Mouse (Mus musculus) small intestine, adult 2 months (tissue): ENCODE measurements around the gene Scn4a. TPM values are rescaled to one million over a fixed set of nuclear protein-coding genes. Genes with fewer than 3 reads are reported as not detected.
"Not testable (repeated sequence)": the region's sequence is repeated elsewhere in the genome, so short reads cannot be mapped to it uniquely, and the experiment has no call there.

Source experiments
- H3K27ac ChIP-seq: fragments of 200-500 bp; 2 replicates; pipeline ENCODE4 v1.5.1; 2012; ENCODE audit warnings: low read depth, low read length, control low read depth, inconsistent platforms; ENCODE audit not compliant: insufficient read depth
- H3K27me3 ChIP-seq: fragments of 200-500 bp; 2 replicates; pipeline ENCODE4 v1.6.1; 2012; ENCODE audit warnings: mild to moderate bottlenecking, moderate library complexity, low read length, inconsistent platforms; ENCODE audit not compliant: control insufficient read depth, insufficient read depth
- H3K36me3 ChIP-seq: fragments of 200-500 bp; 2 replicates; pipeline ENCODE4 v1.6.1; 2012; ENCODE audit warnings: mild to moderate bottlenecking, low read length, control low read depth, inconsistent platforms; ENCODE audit not compliant: control insufficient read depth, insufficient read depth
- H3K4me1 ChIP-seq: fragments of 200-500 bp; 2 replicates; pipeline ENCODE4 v1.6.1; 2012; ENCODE audit warnings: low read length, inconsistent platforms, mixed read lengths; ENCODE audit not compliant: control insufficient read depth, insufficient read depth, insufficient read length
- H3K4me3 ChIP-seq: fragments of 200-500 bp; 2 replicates; pipeline ENCODE4 v1.5.1; 2012; ENCODE audit warnings: low read depth, mild to moderate bottlenecking, control low read depth, inconsistent platforms, low read length, moderate library complexity
- CTCF ChIP-seq: fragments of 200-500 bp; IDR thresholded peaks from 2 replicates; pipeline ENCODE4 v1.5.1; 2012; ENCODE audit warnings: low read depth, mild to moderate bottlenecking, control low read depth, inconsistent platforms, low read length, moderate library complexity, mixed read lengths; ENCODE audit not compliant: insufficient replicate concordance, insufficient read length; ENCODE audit errors: extremely low read depth
- POLR2A ChIP-seq: fragments of 200-500 bp; IDR thresholded peaks from 2 replicates; pipeline ENCODE4 v1.6.1; 2012; ENCODE audit warnings: low read depth, mild to moderate bottlenecking, control low read depth, inconsistent platforms, low read length, moderate library complexity
- WGBS: fragments of 180-500 bp; shearing (Covaris S2); methylation state at CpG from one replicate; pipeline ENCODE4 v1.1.7; 2018; 5-methylcytosine and 5-hydroxymethylcytosine counted together
- polyA plus RNA-seq: library from polyadenylated mRNA; depleted of rRNA; stranded (reverse); fragments of >200 nt; gene quantifications from 2 replicates; pipeline ENCODE4 v1.2.3, GENCODE M21; 2012

The Scn4a gene
- polyA plus RNA-seq, 1 experiment = 0.23 TPM

GRCm38 (mm10) chr11:106344910-106345309 is 8.2 kb downstream of the Scn4a start:
- no peaks in the 10 kb centered on the region for H3K27me3 ChIP-seq
- WGBS = 29% methylated on average over 6 of the region's 6 CpGs
- TF ChIP-seq POLR2A (no peak), CTCF (no peak)
- H3K36me3 ChIP-seq = no peaks in the 10 kb centered on the region
- H3K27ac ChIP-seq = no peak overlapping the region
- no peak overlapping the region for H3K4me3 ChIP-seq
- no peaks in the 10 kb centered on the region for H3K4me1 ChIP-seq

GRCm38 (mm10) chr11:106340990-106341520 is 12.0 kb downstream of the Scn4a start:
- TF ChIP-seq POLR2A = no peak
- no peak for TF ChIP-seq CTCF
- H3K4me1 ChIP-seq = no peaks in the 10 kb centered on the region
- no peaks in the 10 kb centered on the region for H3K27me3 ChIP-seq
- no peak overlapping the region for H3K27ac ChIP-seq
- no peak overlapping the region for H3K4me3 ChIP-seq
- 69% methylated on average over 9 of the region's 9 CpGs for WGBS
- H3K36me3 ChIP-seq = no peaks in the 10 kb centered on the region

- H3K27me3 ChIP-seq, H3K27ac ChIP-seq, H3K4me1 ChIP-seq, H3K36me3 ChIP-seq, H3K4me3 ChIP-seq: not testable (repeated sequence)
- WGBS = 70% methylated on average over 4 of the region's 4 CpGs
Observed at GRCm38 (mm10) chr11:106339323-106339722, 13.8 kb downstream of the Scn4a start.

- H3K27me3 ChIP-seq = no peaks in the 10 kb centered on the region
- TF ChIP-seq CTCF = no peak
- TF ChIP-seq POLR2A = no peak
- no peaks in the 10 kb centered on the region for H3K36me3 ChIP-seq
- WGBS = 77% methylated on average over 7 of the region's 7 CpGs
- no peak overlapping the region for H3K27ac ChIP-seq
- H3K4me3 ChIP-seq = no peak overlapping the region
- no peaks in the 10 kb centered on the region for H3K4me1 ChIP-seq
Observed at GRCm38 (mm10) chr11:106338870-106339269, 14.2 kb downstream of the Scn4a start.

GRCm38 (mm10) chr11:106338029-106338428 is 15.1 kb downstream of the Scn4a start:
- H3K27me3 ChIP-seq = no peaks in the 10 kb centered on the region
- TF ChIP-seq CTCF = no peak
- no peak for TF ChIP-seq POLR2A
- no peak overlapping the region for H3K27ac ChIP-seq
- no peaks in the 10 kb centered on the region for H3K36me3 ChIP-seq
- no peaks in the 10 kb centered on the region for H3K4me1 ChIP-seq
- no peak overlapping the region for H3K4me3 ChIP-seq
- WGBS = 74% methylated on average over 5 of the region's 5 CpGs

GRCm38 (mm10) chr11:106334066-106334465 is 19.0 kb downstream of the Scn4a start:
- 14% methylated on average over 2 of the region's 2 CpGs for WGBS
- no peaks in the 10 kb centered on the region for H3K4me1 ChIP-seq
- no peak for TF ChIP-seq CTCF
- no peak for TF ChIP-seq POLR2A

GRCm38 (mm10) chr11:106332458-106332857 is 20.6 kb downstream of the Scn4a start:
- Histone ChIP-seq H3K27me3 (no peaks in the 10 kb centered on the region), H3K27ac (no peak overlapping the region), H3K4me3 (no peak overlapping the region), H3K36me3 (no peaks in the 10 kb centered on the region), H3K4me1 (no peaks in the 10 kb centered on the region)
- WGBS = 27% methylated on average over 4 of the region's 4 CpGs
- TF ChIP-seq POLR2A (no peak), CTCF (no peak)

More at GRCm38 (mm10) chr11:106334066-106334465, 19.0 kb downstream of the Scn4a start:
- no peak overlapping the region for H3K27ac ChIP-seq
- no peaks in the 10 kb centered on the region for H3K36me3 ChIP-seq
- no peak overlapping the region for H3K4me3 ChIP-seq
- no peaks in the 10 kb centered on the region for H3K27me3 ChIP-seq

GRCm38 (mm10) chr11:106329682-106330081 is 23.4 kb downstream of the Scn4a start:
- peak; percentile 31; the same call in 1 of the 2 replicates for TF ChIP-seq CTCF
- TF ChIP-seq POLR2A = no peak
- WGBS = 38% methylated on average over 7 of the region's 7 CpGs
- H3K27me3 ChIP-seq = no peaks in the 10 kb centered on the region
- H3K27ac ChIP-seq = no peak overlapping the region
- no peaks in the 10 kb centered on the region for H3K4me1 ChIP-seq
- no peaks in the 10 kb centered on the region for H3K36me3 ChIP-seq
- no peak overlapping the region for H3K4me3 ChIP-seq
